Mouse (Mus musculus): ENCODE results near the gene Sel1l3. TPM values are rescaled to one million over a fixed set of nuclear protein-coding genes. Genes with fewer than 3 reads are reported as not detected.

The Sel1l3 gene
- polyA plus RNA-seq, 1 experiment from 2014 or later = 7.3 TPM

GRCm38 (mm10) chr5:53167564-53167963 lies 46.2 kb downstream of the Sel1l3 start:
- H3K27ac ChIP-seq = no peak overlapping the region
- ATAC-seq (replicated peaks) = no peak
- H3K27me3 ChIP-seq (replicated peaks) = no peaks in the 10 kb centered on the region
- no peak overlapping the region for H3K4me2 ChIP-seq
- H3K9ac ChIP-seq = no peak overlapping the region
- H3K4me1 ChIP-seq = no peaks in the 10 kb centered on the region
- 92% methylated on average over 4 of the region's 4 CpGs for WGBS
- H3K4me3 ChIP-seq = no peak overlapping the region
- no peaks in the 10 kb centered on the region for H3K9me3 ChIP-seq
- H3K36me3 ChIP-seq (replicated peaks) = no peaks in the 10 kb centered on the region; the same call in 1 of the 2 replicates

GRCm38 (mm10) chr5:53165672-53166071 lies 48.1 kb downstream of the Sel1l3 start:
- H3K27ac ChIP-seq = no peak overlapping the region
- no peak for ATAC-seq (replicated peaks)

GRCm38 (mm10) chr5:53162436-53162835 lies 51.3 kb downstream of the Sel1l3 start:
- WGBS = 85% methylated on average over 8 of the region's 8 CpGs
- Histone ChIP-seq H3K27ac (no peak overlapping the region), H3K9ac (no peak overlapping the region), H3K36me3 (replicated peaks) (no peaks in the 10 kb centered on the region; the same call in 1 of the 2 replicates), H3K4me1 (no peaks in the 10 kb centered on the region), H3K9me3 (no peaks in the 10 kb centered on the region), H3K27me3 (replicated peaks) (no peaks in the 10 kb centered on the region), H3K4me2 (no peak overlapping the region), H3K4me3 (no peak overlapping the region)
- ATAC-seq (replicated peaks) = peak; percentile 57; the same call in 1 of the 2 replicates

More at GRCm38 (mm10) chr5:53165672-53166071, 48.1 kb downstream of the Sel1l3 start:
- no peaks in the 10 kb centered on the region for H3K9me3 ChIP-seq
- H3K36me3 ChIP-seq (replicated peaks) = no peaks in the 10 kb centered on the region; the same call in 1 of the 2 replicates
- H3K27me3 ChIP-seq (replicated peaks) = no peaks in the 10 kb centered on the region
- no peak overlapping the region for H3K4me3 ChIP-seq
- no peaks in the 10 kb centered on the region for H3K4me1 ChIP-seq
- no peak overlapping the region for H3K4me2 ChIP-seq
- 90% methylated on average over 5 of the region's 5 CpGs for WGBS
- H3K9ac ChIP-seq = no peak overlapping the region

GRCm38 (mm10) chr5:53161506-53162186 lies 52.1 kb downstream of the Sel1l3 start:
- no peaks in the 10 kb centered on the region for H3K4me1 ChIP-seq
- WGBS = 79% methylated on average over 8 of the region's 8 CpGs
- no peak for ATAC-seq (replicated peaks)
- no peaks in the 10 kb centered on the region for H3K27me3 ChIP-seq (replicated peaks)
- H3K36me3 ChIP-seq (replicated peaks) = no peaks in the 10 kb centered on the region; the same call in 1 of the 2 replicates
- no peak overlapping the region for H3K4me2 ChIP-seq
- H3K9me3 ChIP-seq = no peaks in the 10 kb centered on the region
- H3K4me3 ChIP-seq = no peak overlapping the region
- H3K9ac ChIP-seq = no peak overlapping the region
- no peak overlapping the region for H3K27ac ChIP-seq

- no peak overlapping the region for H3K27ac ChIP-seq
These were observed 53.5 kb downstream of the Sel1l3 start for GRCm38 (mm10) chr5:53160207-53160606.

GRCm38 (mm10) chr5:53159631-53160030 lies 54.1 kb downstream of the Sel1l3 start:
- Histone ChIP-seq H3K4me1 (no peaks in the 10 kb centered on the region), H3K27me3 (replicated peaks) (no peaks in the 10 kb centered on the region), H3K4me2 (no peak overlapping the region), H3K9me3 (no peaks in the 10 kb centered on the region), H3K9ac (no peak overlapping the region), H3K36me3 (replicated peaks) (no peaks in the 10 kb centered on the region), H3K4me3 (no peak overlapping the region), H3K27ac (no peak overlapping the region)
- ATAC-seq (replicated peaks) = no peak
- 75% methylated on average over 4 of the region's 4 CpGs for WGBS

More at GRCm38 (mm10) chr5:53160207-53160606, 53.5 kb downstream of the Sel1l3 start:
- H3K4me3 ChIP-seq = no peak overlapping the region
- H3K9ac ChIP-seq = no peak overlapping the region
- no peaks in the 10 kb centered on the region for H3K27me3 ChIP-seq (replicated peaks)
- 77% methylated on average over 6 of the region's 6 CpGs for WGBS
- no peak overlapping the region for H3K4me2 ChIP-seq
- H3K9me3 ChIP-seq = no peaks in the 10 kb centered on the region
- H3K36me3 ChIP-seq (replicated peaks) = no peaks in the 10 kb centered on the region; the same call in 1 of the 2 replicates
- no peaks in the 10 kb centered on the region for H3K4me1 ChIP-seq
- ATAC-seq (replicated peaks) = no peak

GRCm38 (mm10) chr5:53159166-53159565 lies 54.6 kb downstream of the Sel1l3 start:
- Histone ChIP-seq H3K27me3 (replicated peaks) (no peaks in the 10 kb centered on the region), H3K4me3 (no peak overlapping the region), H3K4me1 (no peaks in the 10 kb centered on the region), H3K36me3 (replicated peaks) (no peaks in the 10 kb centered on the region), H3K9ac (no peak overlapping the region), H3K9me3 (no peaks in the 10 kb centered on the region), H3K4me2 (no peak overlapping the region), H3K27ac (no peak overlapping the region)
- ATAC-seq (replicated peaks) = no peak
- whole genome bisulfite sequencing = 95% methylated on average over 3 of the region's 3 CpGs

- 60% methylated on average over 13 of the region's 13 CpGs for WGBS
- no peak for ATAC-seq (replicated peaks)
- Histone ChIP-seq H3K27me3 (replicated peaks) (no peaks in the 10 kb centered on the region), H3K9ac (no peak overlapping the region), H3K36me3 (replicated peaks) (no peaks in the 10 kb centered on the region), H3K4me3 (no peak overlapping the region), H3K4me1 (no peaks in the 10 kb centered on the region), H3K9me3 (no peaks in the 10 kb centered on the region), H3K27ac (no peak overlapping the region), H3K4me2 (no peak overlapping the region)
These were observed 57.6 kb downstream of the Sel1l3 start for GRCm38 (mm10) chr5:53155985-53156679.

- no peak overlapping the region for H3K4me2 ChIP-seq
- no peaks in the 10 kb centered on the region for H3K27me3 ChIP-seq (replicated peaks)
- WGBS = 92% methylated on average over 2 of the region's 2 CpGs
- H3K9ac ChIP-seq = no peak overlapping the region
- no peak overlapping the region for H3K4me3 ChIP-seq
- no peak overlapping the region for H3K27ac ChIP-seq
- no peaks in the 10 kb centered on the region for H3K36me3 ChIP-seq (replicated peaks)
- no peak for ATAC-seq (replicated peaks)
- 0 out of 2 replicates have a peak, but pooled peaks cover 3% of the 10 kb centered on the region for H3K4me1 ChIP-seq
- H3K9me3 ChIP-seq = no peaks in the 10 kb centered on the region
These were observed 59.2 kb downstream of the Sel1l3 start for GRCm38 (mm10) chr5:53154501-53154900.

GRCm38 (mm10) chr5:53154078-53154477 lies 59.6 kb downstream of the Sel1l3 start:
- 91% methylated on average over 2 of the region's 2 CpGs for WGBS
- Histone ChIP-seq H3K36me3 (replicated peaks) (no peaks in the 10 kb centered on the region), H3K4me3 (no peak overlapping the region), H3K27ac (no peak overlapping the region), H3K4me2 (no peak overlapping the region), H3K4me1 (0 out of 2 replicates have a peak, but pooled peaks cover 3% of the 10 kb centered on the region), H3K9ac (no peak overlapping the region), H3K27me3 (replicated peaks) (no peaks in the 10 kb centered on the region; the same call in 1 of the 2 replicates), H3K9me3 (no peaks in the 10 kb centered on the region)
- no peak for ATAC-seq (replicated peaks)

GRCm38 (mm10) chr5:53153144-53153543 lies 60.6 kb downstream of the Sel1l3 start:
- H3K27ac ChIP-seq = no peak overlapping the region
- no peaks in the 10 kb centered on the region for H3K36me3 ChIP-seq (replicated peaks)
- no peak overlapping the region for H3K4me3 ChIP-seq
- no peak overlapping the region for H3K9ac ChIP-seq
- H3K9me3 ChIP-seq = no peaks in the 10 kb centered on the region
- H3K4me1 ChIP-seq = 0 out of 2 replicates have a peak, but pooled peaks cover 3% of the 10 kb centered on the region
- no peaks in the 10 kb centered on the region; the same call in 1 of the 2 replicates for H3K27me3 ChIP-seq (replicated peaks)
- no peak overlapping the region for H3K4me2 ChIP-seq
- WGBS = 66% methylated on average over 5 of the region's 5 CpGs
- ATAC-seq (replicated peaks) = no peak

- no peaks in the 10 kb centered on the region; the same call in 1 of the 2 replicates for H3K27me3 ChIP-seq (replicated peaks)
- no peak overlapping the region for H3K9ac ChIP-seq
- no peaks in the 10 kb centered on the region for H3K9me3 ChIP-seq
- H3K4me2 ChIP-seq = no peak overlapping the region
- H3K36me3 ChIP-seq (replicated peaks) = no peaks in the 10 kb centered on the region
- 57% methylated on average over 18 of the region's 18 CpGs for WGBS
- no peak overlapping the region for H3K27ac ChIP-seq
- no peak for ATAC-seq (replicated peaks)
- H3K4me3 ChIP-seq = no peak overlapping the region
- peaks cover 3% of the 10 kb centered on the region; the same call in 1 of the 2 replicates for H3K4me1 ChIP-seq
These were observed 62.3 kb downstream of the Sel1l3 start for GRCm38 (mm10) chr5:53151379-53151960.

Data from midbrain, embryonic 15.5 days (tissue).